14 mouse cellular contexts compared by ENCODE assay signal in the genomic region with DNA sequence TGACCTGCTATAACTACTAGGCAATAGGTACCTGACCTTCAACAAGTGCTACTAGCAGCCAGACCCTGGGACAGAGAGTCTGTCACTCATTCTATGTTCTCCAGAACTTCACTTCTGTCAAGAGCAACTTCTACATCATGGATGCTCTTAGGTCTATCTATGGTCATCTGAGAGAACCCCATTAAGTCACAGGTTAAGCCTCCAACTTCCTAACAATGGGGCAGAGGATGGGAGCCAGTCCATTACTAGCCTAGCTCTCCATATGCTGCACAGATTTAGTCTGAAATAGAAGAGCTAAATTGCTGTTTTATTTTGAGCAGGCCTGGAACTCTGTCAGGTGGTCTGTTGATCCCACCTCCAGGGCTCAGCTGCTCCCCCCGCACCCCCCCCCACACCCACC. TPM values are rescaled to one million over a fixed set of nuclear protein-coding genes. Genes with fewer than 3 reads are reported as not detected.
A peak's percentile ranks its signal among the peaks of the same experiment; 100 is the strongest.
DNase-seq lines count a peak whose midpoint lies in the region; ATAC-seq and TF ChIP-seq lines count a peak whose summit lies in the region.
"Had no signal": no experiment of that assay in that cellular context is flagged by ENCODE, and none has a peak within 500 bp of the region (broad histone marks: within the 10 kb centered on the region; RNA-seq: fewer than 3 reads in every experiment).

No protein-coding gene starts in this region.

- H3K36me3 ChIP-seq in forebrain, embryonic 14.5 days (ENCODE audit: control insufficient read depth, insufficient read depth, low read length), result 0 out of 2 replicates have a peak, but pooled peaks cover 7% of the 10 kb centered on the region
- H3K36me3 ChIP-seq in intestine, embryonic 16.5 days (ENCODE audit: control insufficient read depth, insufficient read depth, low read length), result no peaks in the 10 kb centered on the region
- H3K36me3 ChIP-seq in neural tube, embryonic 14.5 days (ENCODE audit: control insufficient read depth, insufficient read depth, low read length), result no peaks in the 10 kb centered on the region
- H3K36me3 ChIP-seq: embryonic facial prominence, embryonic 13.5 days; limb, embryonic 12.5 days had no signal

- H3K4me3 ChIP-seq in layer of hippocampus, adult 2 months, result peak overlapping the region; percentile 62
- H3K4me3 ChIP-seq in forebrain, embryonic 14.5 days (ENCODE audit: low read depth, low read length), result peak overlapping the region; percentile 80; the same call in 1 of the 2 replicates
- 0 out of 2 replicates have a peak overlapping the region, but pooled peaks have one; percentile 91 for H3K4me3 ChIP-seq in intestine, embryonic 16.5 days (ENCODE audit: low read length)
- peak overlapping the region; percentile 9; the same call in 1 of the 2 replicates for H3K4me3 ChIP-seq in neural tube, embryonic 14.5 days (ENCODE audit: low read depth, low read length)
- H3K4me3 ChIP-seq: limb, embryonic 12.5 days had no signal

- H3K9ac ChIP-seq in forebrain, embryonic 14.5 days (ENCODE audit: low read length), result no peak overlapping the region
- H3K9ac ChIP-seq in intestine, embryonic 16.5 days (ENCODE audit: low read depth, low read length), result no peak overlapping the region
- H3K9ac ChIP-seq in neural tube, embryonic 14.5 days (replicated peaks; ENCODE audit: low read depth, low read length), result no peak overlapping the region
- H3K9ac ChIP-seq: embryonic facial prominence, embryonic 13.5 days; limb, embryonic 12.5 days had no signal

- 75% methylated on average over 1 of the region's 1 CpGs for WGBS in forebrain, embryonic 14.5 days
- WGBS in intestine, embryonic 16.5 days, result 36% methylated on average over 1 of the region's 1 CpGs
- 22% methylated on average over 1 of the region's 1 CpGs for WGBS in neural tube, embryonic 14.5 days

- ATAC-seq in forebrain, embryonic 14.5 days, result no peak
- ATAC-seq in intestine, embryonic 16.5 days, result no peak
- no peak for ATAC-seq in neural tube, embryonic 14.5 days (ENCODE audit: low read depth)

- peaks cover 16% of the 10 kb centered on the region for H3K4me1 ChIP-seq in forebrain, embryonic 14.5 days (ENCODE audit: control insufficient read depth, insufficient read depth, low read length)
- peaks cover 14% of the 10 kb centered on the region for H3K4me1 ChIP-seq in intestine, embryonic 16.5 days (ENCODE audit: control insufficient read depth, insufficient read depth, low read length)
- H3K4me1 ChIP-seq in neural tube, embryonic 14.5 days (ENCODE audit: control insufficient read depth, insufficient read depth, low read length), result peaks cover 13% of the 10 kb centered on the region; the same call in 1 of the 2 replicates

- H3K9me3 ChIP-seq in forebrain, embryonic 14.5 days (replicated peaks; ENCODE audit: control insufficient read depth, low read length), result no peaks in the 10 kb centered on the region
- H3K9me3 ChIP-seq in intestine, embryonic 16.5 days (ENCODE audit: control insufficient read depth, low read length), result no peaks in the 10 kb centered on the region
- H3K9me3 ChIP-seq in neural tube, embryonic 14.5 days (ENCODE audit: control insufficient read depth, low read length), result no peaks in the 10 kb centered on the region
- H3K9me3 ChIP-seq: embryonic facial prominence, embryonic 13.5 days; limb, embryonic 12.5 days had no signal

- peak overlapping the region; percentile 80 for H3K4me2 ChIP-seq in forebrain, embryonic 14.5 days (ENCODE audit: low read length)
- H3K4me2 ChIP-seq in intestine, embryonic 16.5 days (ENCODE audit: low read depth, low read length), result peak overlapping the region; percentile 84
- H3K4me2 ChIP-seq in neural tube, embryonic 14.5 days (ENCODE audit: low read depth, low read length), result peak overlapping the region; percentile 70

- H3K27ac ChIP-seq in layer of hippocampus, adult 2 months, result peak overlapping the region; percentile 19; the same call in 1 of the 2 replicates
- H3K27ac ChIP-seq in forebrain, embryonic 14.5 days (ENCODE audit: low read depth, low read length), result no peak overlapping the region
- no peak overlapping the region for H3K27ac ChIP-seq in intestine, embryonic 16.5 days (ENCODE audit: low read length)
- H3K27ac ChIP-seq in neural tube, embryonic 14.5 days (ENCODE audit: low read depth, low read length), result peak overlapping the region; percentile 70
- H3K27ac ChIP-seq: embryonic facial prominence, embryonic 13.5 days; limb, embryonic 12.5 days had no signal

- TF ChIP-seq CTCF in layer of hippocampus, adult 2 months (conservative IDR thresholded peaks at IDR 0.05), result no peak

- no peaks in the 10 kb centered on the region for H3K27me3 ChIP-seq in forebrain, embryonic 14.5 days (replicated peaks; ENCODE audit: control insufficient read depth, insufficient read depth, low read length)
- no peaks in the 10 kb centered on the region for H3K27me3 ChIP-seq in intestine, embryonic 16.5 days (replicated peaks; ENCODE audit: control insufficient read depth, insufficient read depth, low read length)
- H3K27me3 ChIP-seq in neural tube, embryonic 14.5 days (ENCODE audit: control insufficient read depth, insufficient read depth, low read length), result no peaks in the 10 kb centered on the region

- DNase-seq in layer of hippocampus, adult 2 months (ENCODE audit: low spot score in 2 of 2), result no peak
- DNase-seq in layer of hippocampus, adult 18-20 months (ENCODE audit: low spot score in 2 of 2), result no peak
- no peak for DNase-seq in forebrain, embryonic 14.5 days (ENCODE audit: low spot score)
- DNase-seq in cerebellum, postnatal 10 days, result no peak
- DNase-seq in cerebellum, postnatal 4 days (ENCODE audit: low spot score in 2 of 2), result no peak
- no peak for DNase-seq in cerebellum, postnatal 36 days
- DNase-seq: adrenal gland, adult 8-10 months; B cell, adult 2 months; gastrocnemius, postnatal 25 days; kidney, postnatal 4 days had no signal

RNA-seq across cellular contexts. Expression of gene Dtx4, which starts 2.3 kb away (rescaled TPM):
- total RNA-seq in layer of hippocampus, adult 2 months (2021), result 10 to 100 TPM; 32.5 to 35.9 TPM
- total RNA-seq in layer of hippocampus, adult 18-20 months (2021), result 10 to 100 TPM; 34.6 to 35.6 TPM
- 15.3 and 18.2 TPM in 2 replicates for polyA plus RNA-seq in forebrain, embryonic 14.5 days (2014; fragmentation: Nextera tagmentation; extraction: Ambion mirVana)
- 9.9 and 11.1 TPM in 2 replicates for polyA plus RNA-seq in intestine, embryonic 16.5 days (2015; fragmentation: Nextera tagmentation; extraction: Ambion mirVana)
- polyA plus RNA-seq in neural tube, embryonic 14.5 days (2014; fragmentation: Nextera tagmentation; extraction: Ambion mirVana), result 37.7 and 47.6 TPM in 2 replicates

RNA-seq across cellular contexts. Expression of gene Mpeg1, which starts 38.4 kb away (rescaled TPM):
- total RNA-seq in layer of hippocampus, adult 2 months (2021), result 1 to 10 TPM; 5.4 to 6.6 TPM
- 1 to 10 TPM; 7.8 to 9.4 TPM for total RNA-seq in layer of hippocampus, adult 18-20 months (2021)
- 0.55 and 0.75 TPM in 2 replicates for polyA plus RNA-seq in forebrain, embryonic 14.5 days (2014; fragmentation: Nextera tagmentation; extraction: Ambion mirVana)
- polyA plus RNA-seq in intestine, embryonic 16.5 days (2015; fragmentation: Nextera tagmentation; extraction: Ambion mirVana), result 0.97 and 1.0 TPM in 2 replicates
- polyA plus RNA-seq in neural tube, embryonic 14.5 days (2014; fragmentation: Nextera tagmentation; extraction: Ambion mirVana), result 1.3 and 1.5 TPM in 2 replicates

RNA-seq across cellular contexts. Expression of gene Fam111a, which starts 46.6 kb away (rescaled TPM):
- 1 to 10 TPM; 1.5 to 2.0 TPM for total RNA-seq in layer of hippocampus, adult 2 months (2021)
- total RNA-seq in layer of hippocampus, adult 18-20 months (2021), result 1 to 10 TPM in 1 of 2 experiments, under 1 TPM in 1; 0.91 to 1.7 TPM
- polyA plus RNA-seq in forebrain, embryonic 14.5 days (2014; fragmentation: Nextera tagmentation; extraction: Ambion mirVana), result 9.9 and 10.9 TPM in 2 replicates
- polyA plus RNA-seq in intestine, embryonic 16.5 days (2015; fragmentation: Nextera tagmentation; extraction: Ambion mirVana), result 16.2 and 16.3 TPM in 2 replicates
- polyA plus RNA-seq in neural tube, embryonic 14.5 days (2014; fragmentation: Nextera tagmentation; extraction: Ambion mirVana), result 5.1 and 7.3 TPM in 2 replicates

Comparison
In these comparisons a context has a peak if more than half of its experiments do, and no peak if none do; other contexts are left out.
1. H3K27ac ChIP-seq: peak in layer of hippocampus, adult 2 months (single experiment) and neural tube, embryonic 14.5 days (single experiment); none in forebrain, embryonic 14.5 days (single experiment) and intestine, embryonic 16.5 days (single experiment).
2. H3K4me3 ChIP-seq: peak in every context shown above with its lines; median percentile 91 in intestine, embryonic 16.5 days; 80 in forebrain, embryonic 14.5 days; 62 in layer of hippocampus, adult 2 months; 9 in neural tube, embryonic 14.5 days.
3. Peak in every context shown above with its lines, with median percentiles within 50 percentile points of each other: H3K4me2 ChIP-seq.